Mouse (Mus musculus) right cerebral cortex, postnatal 25 days (tissue): ENCODE data around the gene Gm20854.
"Not testable (repeated sequence)": the region's sequence is repeated elsewhere in the genome, so short reads cannot be mapped to it uniquely, and the experiment has no call there.

Experiments used
- DNase-seq: peaks from one replicate; pipeline ENCODE4 v3.0.0; 2022

Gene Gm20854

GRCm38 (mm10) chrY:85530808-85531207 lies at the start of gene Gm20854:
TSS of gene Gm20854 (minus strand) at chrY:85530908.
- not testable (repeated sequence) for DNase-seq
